Mouse (Mus musculus) forebrain, embryonic 14.5 days (tissue): Measurements from ENCODE around the gene Rab5if. TPM values are rescaled to one million over a fixed set of nuclear protein-coding genes. Genes with fewer than 3 reads are reported as not detected.
A peak's percentile ranks its signal among the peaks of the same experiment; 100 is the strongest.
"Not testable (repeated sequence)": the region's sequence is repeated elsewhere in the genome, so short reads cannot be mapped to it uniquely, and the experiment has no call there.

Experiments
- ATAC-seq: fragments of 200-750 bp; cut with Nextera tagmentation; 2 replicates; pipeline ENCODE4 v1.8.0; 2017; ENCODE audit warnings: mild to moderate bottlenecking, moderate library complexity
- DNase-seq: peaks from one replicate; pipeline ENCODE4 v3.0.0-alpha.2; 2015; ENCODE audit warnings: low spot score
- H3K27ac ChIP-seq: fragments of 300-500 bp; sonication (generic); 2 replicates; pipeline ENCODE4 v1.5.1; 2014; ENCODE audit warnings: low read depth, mild to moderate bottlenecking, control low read depth, low read length, moderate library complexity
- H3K27me3 ChIP-seq: fragments of 300-500 bp; sonication (generic); replicated peaks from 2 replicates; pipeline ENCODE4 v1.6.1; 2014; ENCODE audit warnings: low read length, control low read depth, mixed read lengths; ENCODE audit not compliant: control insufficient read depth, insufficient read depth
- H3K36me3 ChIP-seq: fragments of 300-500 bp; sonication (generic); 2 replicates; pipeline ENCODE4 v1.6.1; 2014; ENCODE audit warnings: low read length, control low read depth; ENCODE audit not compliant: control insufficient read depth, insufficient read depth
- H3K4me1 ChIP-seq: fragments of 300-500 bp; sonication (generic); 2 replicates; pipeline ENCODE4 v1.6.1; 2014; ENCODE audit warnings: antibody characterized with exemption, low read length, control low read depth; ENCODE audit not compliant: control insufficient read depth, insufficient read depth
- H3K4me2 ChIP-seq: fragments of 300-500 bp; sonication (generic); 2 replicates; pipeline ENCODE4 v1.6.1; 2014; ENCODE audit warnings: mild to moderate bottlenecking, control low read depth, low read length
- H3K4me3 ChIP-seq: fragments of 300-500 bp; sonication (generic); 2 replicates; pipeline ENCODE4 v1.5.1; 2014; ENCODE audit warnings: low read depth, low read length, control low read depth
- H3K9ac ChIP-seq: fragments of 300-500 bp; sonication (generic); 2 replicates; pipeline ENCODE4 v1.6.1; 2014; ENCODE audit warnings: mild to moderate bottlenecking, low read length, control low read depth, moderate library complexity
- H3K9me3 ChIP-seq: fragments of 300-500 bp; sonication (generic); replicated peaks from 2 replicates; pipeline ENCODE4 v1.6.1; 2016; ENCODE audit warnings: low read length, control low read depth, mixed read lengths; ENCODE audit not compliant: control insufficient read depth
- WGBS: fragments of 180-500 bp; shearing (Covaris S2); extraction: QIAGEN DNeasy Blood & Tissue Kit; methylation state at CpG from one replicate; pipeline ENCODE4 v1.1.7; 2014; 5-methylcytosine and 5-hydroxymethylcytosine counted together
- polyA plus RNA-seq: library from polyadenylated mRNA; unstranded; fragments of >200 nt; fragmentation: Nextera tagmentation; extraction: Ambion mirVana; gene quantifications from 2 replicates; pipeline ENCODE4 v1.2.1, GENCODE M21; 2014

Rab5if gene
- polyA plus RNA-seq, 1 experiment from 2014 or later, result 174 TPM

DNA sequence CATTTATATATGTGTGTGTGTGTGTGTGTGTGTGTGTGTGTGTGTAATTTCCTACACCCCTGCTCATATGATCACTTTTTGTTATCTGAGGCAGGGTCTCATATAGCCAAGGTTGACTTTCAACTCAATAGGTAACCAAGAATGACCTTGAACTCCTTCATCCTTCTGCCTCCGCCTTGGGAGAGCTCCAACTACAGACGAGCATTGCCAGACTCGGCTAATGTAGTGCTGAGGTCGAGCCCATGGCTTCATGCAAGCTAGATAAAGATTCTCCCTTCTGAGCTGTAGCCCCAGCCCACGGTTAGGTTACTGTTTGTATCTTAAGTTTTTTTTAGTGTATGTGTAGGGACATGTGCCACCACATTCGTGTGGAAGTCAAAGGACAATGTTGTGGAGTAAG, 39.0 kb downstream of the Rab5if start:
- no peaks in the 10 kb centered on the region for H3K36me3 ChIP-seq
- no peak for DNase-seq
- H3K4me1 ChIP-seq, result no peaks in the 10 kb centered on the region
- H3K4me2 ChIP-seq, result no peak overlapping the region
- WGBS, result 86% methylated on average over 6 of the region's 6 CpGs
- no peak overlapping the region for H3K4me3 ChIP-seq
- H3K9ac ChIP-seq, result no peak overlapping the region
- no peaks in the 10 kb centered on the region for H3K9me3 ChIP-seq
- no peak overlapping the region for H3K27ac ChIP-seq
- H3K27me3 ChIP-seq, result no peaks in the 10 kb centered on the region
- ATAC-seq, result no peak

DNA sequence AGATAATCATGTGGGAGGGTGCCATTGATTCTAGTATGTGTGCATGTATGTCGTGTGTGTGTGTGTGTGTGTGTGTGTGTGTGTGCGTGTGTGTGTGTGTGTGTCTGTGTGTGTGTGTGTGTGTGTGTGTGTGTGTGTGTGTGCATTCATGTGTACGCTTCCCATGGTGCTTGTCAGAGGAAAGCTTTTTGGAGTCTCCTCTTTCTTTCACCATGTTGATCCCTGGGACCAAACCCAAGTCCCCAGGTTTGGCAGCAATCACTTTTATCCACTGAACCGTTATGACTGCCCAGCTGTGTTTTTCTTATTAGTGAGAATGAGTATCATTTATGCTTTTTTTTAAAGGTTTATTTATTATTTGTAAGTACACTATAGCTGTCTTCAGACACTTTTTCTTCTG, 39.5 kb downstream of the Rab5if start:
- H3K4me3 ChIP-seq, H3K4me2 ChIP-seq, H3K4me1 ChIP-seq, H3K9ac ChIP-seq, H3K36me3 ChIP-seq, ATAC-seq, H3K9me3 ChIP-seq, H3K27me3 ChIP-seq, H3K27ac ChIP-seq, DNase-seq: not testable (repeated sequence)
- WGBS, result 73% methylated on average over 4 of the region's 4 CpGs

DNA sequence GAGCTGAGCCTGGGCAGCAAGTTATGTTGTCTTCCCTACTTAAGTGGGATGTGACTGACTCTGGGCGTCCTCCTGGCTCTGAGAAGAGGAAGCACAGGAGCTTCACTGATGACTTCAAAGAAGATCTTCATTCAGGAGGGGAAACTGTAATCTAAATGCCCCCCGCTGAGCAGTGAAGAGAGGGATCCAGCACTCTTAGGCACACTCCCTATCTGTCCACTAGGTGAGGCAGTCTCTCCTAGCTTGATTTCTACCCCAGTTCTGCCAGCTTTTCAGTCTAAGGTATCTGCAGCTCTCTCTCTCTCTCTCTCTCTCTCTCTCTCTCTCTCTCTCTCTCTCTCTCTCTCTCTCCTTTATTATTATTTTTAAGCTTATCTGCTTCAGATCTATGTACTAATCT, 40.4 kb downstream of the Rab5if start:
- WGBS, result 36% methylated on average over 2 of the region's 2 CpGs
- no peak overlapping the region for H3K27ac ChIP-seq
- ATAC-seq, result no peak
- no peaks in the 10 kb centered on the region for H3K4me1 ChIP-seq
- no peak for DNase-seq
- no peak overlapping the region for H3K9ac ChIP-seq
- no peak overlapping the region for H3K4me3 ChIP-seq
- H3K9me3 ChIP-seq, result no peaks in the 10 kb centered on the region
- no peaks in the 10 kb centered on the region for H3K36me3 ChIP-seq
- H3K27me3 ChIP-seq, result no peaks in the 10 kb centered on the region
- no peak overlapping the region for H3K4me2 ChIP-seq

DNA sequence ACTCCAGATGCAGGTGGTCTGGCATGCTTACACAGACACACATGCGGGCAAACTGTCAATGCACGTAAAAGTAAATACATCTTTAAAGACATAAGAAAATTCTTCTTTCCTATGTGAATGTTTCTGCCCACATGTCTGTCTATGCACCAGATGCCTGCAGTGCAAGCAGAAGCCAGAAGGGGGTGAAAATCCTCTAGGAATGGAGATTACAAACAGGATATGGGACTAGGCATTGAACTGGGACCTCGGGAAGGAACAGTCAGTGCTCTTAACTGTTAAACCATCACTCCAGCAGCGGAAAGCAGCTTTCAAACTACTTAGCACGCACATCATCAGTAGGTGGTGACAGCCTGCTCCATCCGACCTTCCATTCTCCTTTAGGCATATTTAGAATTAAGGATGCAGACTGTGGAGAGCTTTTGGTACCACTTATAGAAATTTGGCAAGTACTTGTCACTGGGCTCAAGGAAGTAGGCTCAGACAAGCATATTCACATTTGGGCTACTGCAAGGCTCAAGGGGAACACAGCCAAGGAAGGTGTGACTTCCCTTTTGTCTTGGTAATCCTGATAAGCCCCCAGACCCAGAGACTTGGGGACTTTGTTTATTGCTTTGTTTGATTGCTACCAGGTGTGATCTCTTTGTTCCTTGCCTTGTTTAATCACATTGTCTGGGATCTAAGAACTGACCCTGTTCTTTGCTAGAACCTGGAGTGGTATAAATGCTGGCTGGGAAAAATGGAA, 42.2 kb downstream of the Rab5if start:
- H3K9me3 ChIP-seq, result no peaks in the 10 kb centered on the region
- no peak overlapping the region for H3K4me3 ChIP-seq
- H3K36me3 ChIP-seq, result no peaks in the 10 kb centered on the region
- H3K4me2 ChIP-seq, result no peak overlapping the region
- H3K27me3 ChIP-seq, result no peaks in the 10 kb centered on the region
- DNase-seq (peak; percentile 71), ATAC-seq (no peak)
- 31% methylated on average over 6 of the region's 6 CpGs for WGBS
- no peaks in the 10 kb centered on the region for H3K4me1 ChIP-seq
- H3K27ac ChIP-seq, result no peak overlapping the region
- H3K9ac ChIP-seq, result no peak overlapping the region

DNA sequence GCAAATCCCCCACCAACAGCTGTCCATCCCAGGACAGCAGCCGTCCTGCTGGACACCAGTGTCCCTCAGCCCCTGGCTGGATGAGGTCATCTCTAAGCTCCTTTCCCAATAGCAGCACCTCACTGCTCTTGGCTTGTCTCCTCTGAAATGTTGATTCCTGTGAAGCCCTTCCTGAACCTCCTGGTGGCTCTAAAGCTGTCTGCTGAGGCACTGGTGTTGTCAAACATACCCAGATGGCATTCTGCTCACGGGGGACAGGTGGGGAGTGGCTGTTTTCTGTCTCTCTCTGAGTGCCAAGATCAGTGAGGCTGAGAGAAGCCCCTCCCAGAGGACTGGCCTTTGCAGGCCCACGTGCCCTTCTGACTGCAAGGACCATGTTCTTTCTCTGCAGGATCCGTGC, 43.0 kb downstream of the Rab5if start:
- 43% methylated on average over 4 of the region's 4 CpGs for WGBS
- not testable (repeated sequence) for H3K4me1 ChIP-seq, H3K4me2 ChIP-seq, H3K27me3 ChIP-seq, H3K9ac ChIP-seq, H3K27ac ChIP-seq, H3K36me3 ChIP-seq, ATAC-seq, H3K9me3 ChIP-seq, H3K4me3 ChIP-seq, DNase-seq

DNA sequence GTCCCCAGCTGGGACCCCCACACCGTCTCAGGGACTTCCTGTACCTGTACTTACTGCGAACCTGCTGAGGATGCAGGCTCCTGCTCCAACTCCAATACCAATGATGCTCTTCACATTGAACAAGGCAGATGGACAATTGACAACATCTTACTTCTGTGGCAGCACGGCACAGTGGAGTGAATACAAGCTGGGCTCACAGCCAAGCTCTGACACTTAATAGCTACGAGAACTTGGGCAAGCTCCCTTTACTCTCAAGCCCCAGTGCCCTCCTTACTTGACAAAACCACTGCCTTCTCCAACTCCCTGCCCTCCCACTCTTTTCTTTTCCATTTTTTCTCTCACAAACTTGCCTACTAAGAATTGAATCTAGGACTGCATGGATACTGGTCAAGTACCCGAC, 50.3 kb downstream of the Rab5if start:
- no peaks in the 10 kb centered on the region for H3K36me3 ChIP-seq
- DNase-seq (peak; percentile 58), ATAC-seq (no peak)
- no peak overlapping the region for H3K4me3 ChIP-seq
- no peaks in the 10 kb centered on the region for H3K4me1 ChIP-seq
- H3K27ac ChIP-seq, result no peak overlapping the region
- H3K9ac ChIP-seq, result no peak overlapping the region
- WGBS, result 50% methylated on average over 5 of the region's 5 CpGs
- no peaks in the 10 kb centered on the region for H3K27me3 ChIP-seq
- no peak overlapping the region for H3K4me2 ChIP-seq
- no peaks in the 10 kb centered on the region for H3K9me3 ChIP-seq

DNA sequence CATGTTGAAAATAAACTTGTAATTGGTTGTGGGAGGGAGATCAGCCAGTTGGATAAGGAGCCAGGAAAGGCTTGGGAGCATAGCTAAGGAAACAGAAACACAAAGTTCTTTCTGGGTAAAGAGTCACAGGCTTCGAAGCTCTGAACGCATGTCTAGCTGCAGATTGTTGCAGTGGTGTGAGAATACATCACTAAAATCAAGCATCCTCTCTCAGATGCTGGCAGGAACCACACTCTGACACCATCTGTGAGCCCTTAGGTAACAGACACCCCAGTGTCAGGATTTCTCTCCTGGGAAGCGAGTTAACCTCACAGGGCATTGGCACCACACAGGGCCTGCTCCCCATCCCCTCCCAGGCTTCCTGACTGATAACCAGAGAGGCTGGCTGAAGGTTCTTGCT, 52.6 kb downstream of the Rab5if start:
- DNase-seq (peak; percentile 17), ATAC-seq (no peak)
- Histone ChIP-seq H3K27ac (no peak overlapping the region), H3K27me3 (no peaks in the 10 kb centered on the region), H3K9ac (no peak overlapping the region), H3K9me3 (no peaks in the 10 kb centered on the region), H3K4me2 (no peak overlapping the region), H3K36me3 (no peaks in the 10 kb centered on the region), H3K4me1 (no peaks in the 10 kb centered on the region), H3K4me3 (no peak overlapping the region)
- WGBS, result 74% methylated on average over 3 of the region's 3 CpGs

DNA sequence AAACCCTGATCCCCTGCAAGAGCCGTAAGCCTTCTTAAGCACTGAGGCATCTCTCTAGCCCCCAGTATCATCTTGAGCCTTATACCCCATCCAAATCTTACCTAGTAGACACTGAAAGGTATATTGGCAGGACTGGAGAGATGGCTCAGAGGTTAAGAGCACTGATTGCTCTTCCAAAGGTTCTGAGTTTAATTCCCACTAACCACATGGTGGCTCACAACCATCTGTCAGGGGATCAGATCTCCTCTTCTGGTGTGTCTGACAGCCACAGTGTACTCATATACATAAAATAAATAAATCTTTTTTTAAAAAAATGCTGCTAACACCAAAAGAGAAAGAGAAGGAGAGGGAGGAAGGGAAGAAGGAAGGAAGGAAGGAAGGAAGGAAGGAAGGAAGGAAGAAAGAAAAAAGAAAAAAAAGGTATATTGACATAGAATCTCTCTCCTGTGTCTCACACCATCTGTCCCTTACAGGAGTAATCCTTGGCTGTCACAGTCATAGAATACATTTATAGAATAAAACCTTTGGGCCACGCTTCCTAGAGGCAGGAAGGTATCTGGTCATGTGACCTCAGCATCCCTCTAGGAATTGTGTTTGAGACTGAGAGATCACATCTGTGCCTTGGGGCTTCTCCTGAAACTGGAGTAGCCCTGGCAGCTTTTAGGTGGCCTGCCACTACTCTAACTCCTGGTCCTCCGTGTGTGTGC, 53.6 kb downstream of the Rab5if start:
- no peaks in the 10 kb centered on the region for H3K36me3 ChIP-seq
- no peak overlapping the region for H3K27ac ChIP-seq
- ATAC-seq (no peak), DNase-seq (no peak)
- no peak overlapping the region for H3K4me2 ChIP-seq
- H3K4me1 ChIP-seq, result no peaks in the 10 kb centered on the region
- no peaks in the 10 kb centered on the region for H3K27me3 ChIP-seq
- WGBS, result 86% methylated on average over 3 of the region's 3 CpGs
- no peak overlapping the region for H3K4me3 ChIP-seq
- H3K9ac ChIP-seq, result no peak overlapping the region
- no peaks in the 10 kb centered on the region for H3K9me3 ChIP-seq

DNA sequence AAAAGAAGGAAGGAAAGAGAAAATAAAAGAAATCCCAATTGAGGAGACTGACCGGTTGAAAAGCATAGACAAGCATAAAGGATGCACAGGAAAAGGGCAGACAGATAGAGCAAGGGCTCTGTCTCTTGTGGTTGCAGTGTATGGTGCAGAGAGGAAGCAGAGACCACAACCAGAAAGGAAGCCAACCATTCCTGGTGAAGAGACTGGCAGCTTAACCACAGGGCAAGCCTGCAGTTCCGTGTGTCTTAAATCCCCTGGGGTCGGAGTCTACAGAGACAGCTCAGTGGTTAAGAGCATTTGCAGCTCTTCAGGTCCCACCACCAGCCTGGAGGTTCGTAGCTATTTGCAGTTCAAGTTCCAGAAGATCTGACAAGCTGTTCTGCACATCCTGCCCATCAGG, 55.6 kb downstream of the Rab5if start:
- 75% methylated on average over 4 of the region's 4 CpGs for WGBS
- H3K4me2 ChIP-seq, result no peak overlapping the region
- ATAC-seq, result no peak
- no peaks in the 10 kb centered on the region for H3K9me3 ChIP-seq
- no peak for DNase-seq
- H3K4me3 ChIP-seq, result no peak overlapping the region
- no peaks in the 10 kb centered on the region for H3K4me1 ChIP-seq
- no peaks in the 10 kb centered on the region for H3K27me3 ChIP-seq
- H3K36me3 ChIP-seq, result no peaks in the 10 kb centered on the region
- no peak overlapping the region for H3K27ac ChIP-seq
- H3K9ac ChIP-seq, result no peak overlapping the region
